Mouse (Mus musculus): ENCODE data around the gene Pigh. TPM values are rescaled to one million over a fixed set of nuclear protein-coding genes. Genes with fewer than 3 reads are reported as not detected.

The Pigh gene
- polyA plus RNA-seq, 1 experiment: 47.7 TPM

GRCm38 (mm10) chr12:79067526-79067925, 21.9 kb downstream of the Pigh start:
- no peak for DNase-seq (ENCODE audit: low spot score)

DNA sequence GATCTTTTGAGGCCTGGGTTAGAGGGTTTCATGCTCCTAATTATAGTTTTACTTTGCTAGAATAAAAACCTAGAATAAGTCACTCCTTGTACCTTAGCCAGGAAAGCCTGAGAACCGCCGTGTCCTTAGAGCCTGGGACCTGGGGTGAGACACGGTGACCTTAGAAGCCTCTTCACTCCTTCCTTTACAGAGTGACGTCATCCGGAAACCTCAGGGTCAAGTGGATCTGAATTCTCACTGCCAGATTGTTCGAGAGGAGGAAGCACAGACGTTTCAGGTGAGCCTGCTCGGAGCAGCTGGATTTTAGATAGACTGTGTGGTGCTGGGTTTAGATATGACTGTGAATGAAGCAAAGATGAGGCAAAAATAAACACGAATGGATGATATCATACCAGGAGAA, 23.0 kb downstream of the Pigh start:
- DNase-seq (ENCODE audit: low spot score): no peak

DNA sequence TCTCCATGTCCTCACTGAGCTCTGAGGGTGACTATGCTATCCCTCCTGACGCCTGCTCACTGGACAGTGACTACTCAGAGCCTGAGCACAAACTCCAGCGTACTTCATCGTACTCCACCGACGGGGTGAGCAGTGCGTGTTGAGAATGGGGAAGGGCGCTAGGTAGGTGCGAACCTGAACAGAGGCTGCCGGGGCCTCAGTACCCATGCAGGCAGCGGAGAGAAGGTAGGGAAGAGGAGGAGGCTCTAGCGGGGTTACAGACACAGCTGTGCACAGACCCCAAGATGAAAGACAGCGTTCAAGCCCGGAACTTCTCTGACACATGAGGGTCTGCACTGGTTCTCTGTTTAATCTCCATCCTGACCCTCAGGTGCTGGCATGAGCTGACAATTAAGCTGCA, 25.0 kb downstream of the Pigh start:
- no peak for DNase-seq (ENCODE audit: low spot score)

DNA sequence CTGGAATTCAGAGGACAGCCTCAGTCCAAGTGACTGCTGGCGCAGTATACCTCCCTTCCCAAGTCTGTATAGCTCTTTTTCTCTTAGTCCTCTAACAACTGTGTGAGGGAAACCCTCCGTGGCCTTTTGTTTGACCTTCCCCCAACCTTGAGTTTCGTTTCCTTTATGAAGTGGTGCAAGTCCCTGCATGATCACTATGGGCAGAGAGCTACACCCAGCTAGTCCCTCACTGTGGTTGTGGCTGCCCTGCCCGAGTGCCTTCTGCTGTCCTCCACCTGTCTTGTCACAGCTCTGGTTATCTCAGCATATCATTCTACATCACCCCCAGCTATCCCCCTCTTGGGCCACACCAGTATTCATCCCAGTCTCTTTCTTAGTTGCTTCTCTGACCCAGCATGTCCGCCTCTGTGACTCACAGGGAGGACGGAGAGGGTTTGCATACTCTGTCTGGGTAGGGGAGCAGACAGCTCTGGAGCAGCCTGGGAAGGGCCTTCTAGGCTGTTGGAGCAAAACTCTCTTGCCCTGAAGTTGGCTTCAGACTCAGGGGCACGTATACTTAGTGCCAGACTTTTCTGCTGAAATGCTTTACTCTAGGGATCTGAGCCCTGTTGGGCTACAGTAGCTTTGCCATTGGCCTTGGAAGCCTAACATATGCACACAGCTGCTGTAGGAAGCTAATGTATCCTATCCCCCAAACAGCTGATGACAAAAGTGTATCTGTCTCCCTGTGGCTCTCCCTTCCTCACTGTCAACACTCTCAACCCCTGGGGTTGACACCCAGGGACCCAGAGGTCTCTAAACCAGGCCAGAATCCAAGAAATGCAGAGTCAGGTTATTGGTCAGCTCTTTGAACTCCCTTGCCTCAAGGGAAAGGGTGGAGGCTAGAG, 28.4 kb downstream of the Pigh start:
- DNase-seq (ENCODE audit: low spot score): no peak

GRCm38 (mm10) chr12:79060134-79060533, 29.3 kb downstream of the Pigh start:
- no peak for DNase-seq (ENCODE audit: low spot score)

- DNase-seq (ENCODE audit: low spot score): no peak
Observed at GRCm38 (mm10) chr12:79059573-79059972, 29.9 kb downstream of the Pigh start.

DNA sequence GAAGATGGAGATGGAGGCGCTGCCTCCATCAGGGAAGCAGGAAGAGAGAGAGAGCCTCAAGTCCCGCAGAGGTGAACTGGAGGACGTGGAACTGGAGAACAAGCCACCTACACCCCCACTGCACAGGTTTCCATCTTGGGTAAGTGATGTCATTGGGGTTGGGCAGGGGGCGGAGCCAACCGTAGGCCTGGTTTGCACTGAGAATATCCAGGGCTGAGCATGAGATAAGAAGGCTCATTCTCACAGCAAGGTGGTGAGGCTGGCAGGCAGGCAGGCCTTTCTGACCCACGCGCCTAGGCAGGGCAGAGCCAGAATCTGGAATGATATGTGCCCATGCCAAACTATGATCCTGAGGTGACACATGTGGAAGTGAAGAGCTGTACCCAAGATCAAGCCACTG, 34.2 kb downstream of the Pigh start:
- DNase-seq (ENCODE audit: low spot score): no peak

DNA sequence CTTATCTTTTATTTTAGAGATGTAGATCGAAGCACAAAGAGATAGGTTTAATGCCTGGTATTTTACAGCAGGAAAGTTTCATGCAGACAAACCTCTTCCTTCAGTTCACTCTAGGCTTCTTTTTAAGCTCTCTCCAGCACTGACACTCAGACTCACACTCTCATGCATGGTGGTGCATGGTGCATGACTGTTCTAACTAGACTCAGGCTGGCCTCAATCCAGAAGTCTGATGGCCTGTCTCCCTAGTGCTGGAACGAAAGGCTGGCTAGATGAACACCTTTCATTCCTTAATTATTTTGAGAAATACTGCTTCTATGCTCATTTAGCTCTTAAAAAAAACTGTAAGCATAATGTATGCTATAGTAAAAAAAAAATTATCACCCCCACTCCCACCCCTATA, 37.4 kb downstream of the Pigh start:
- no peak for DNase-seq (ENCODE audit: low spot score)

- no peak for DNase-seq (ENCODE audit: low spot score)
Observed at GRCm38 (mm10) chr12:79050545-79051212, 38.8 kb downstream of the Pigh start.

DNA sequence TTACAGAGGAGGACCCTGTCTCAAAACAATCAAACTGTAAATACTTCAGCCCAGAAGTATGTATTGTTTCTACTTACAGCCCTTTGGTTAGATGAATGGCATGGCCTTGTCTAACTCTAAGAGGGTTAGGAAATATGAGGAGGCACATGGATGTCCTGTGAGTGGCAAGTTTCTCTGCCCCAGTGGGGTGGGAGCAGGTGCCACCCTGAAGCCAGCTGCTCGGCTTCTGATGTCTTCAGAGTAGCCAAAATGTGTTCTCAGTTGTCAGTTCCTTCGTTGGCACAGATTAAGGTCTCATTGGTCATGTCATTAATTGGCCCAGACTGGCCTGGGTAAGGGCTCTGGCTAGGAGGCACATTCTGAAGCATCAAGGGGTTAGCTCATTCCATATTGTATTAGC, 39.6 kb downstream of the Pigh start:
- no peak for DNase-seq (ENCODE audit: low spot score)

DNA sequence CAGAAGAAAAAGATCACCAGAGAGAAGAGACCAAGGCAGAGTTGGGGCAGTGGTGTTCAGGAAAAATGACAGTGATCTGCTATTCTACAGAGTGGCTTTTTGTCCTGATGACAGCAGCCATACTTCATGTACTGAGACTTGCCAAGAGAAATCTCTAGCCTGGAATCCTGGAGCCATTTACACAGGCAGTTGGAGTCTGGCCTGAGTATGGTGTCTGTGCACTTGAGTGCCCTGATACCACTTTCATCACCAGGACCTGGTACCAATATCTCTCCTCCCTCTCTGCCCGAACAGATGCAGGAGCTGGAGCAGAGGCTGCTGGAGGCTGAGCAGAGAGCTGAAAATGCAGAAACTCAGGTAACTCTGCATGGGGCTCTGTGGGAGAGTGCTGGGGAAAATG, 40.6 kb downstream of the Pigh start:
- no peak for DNase-seq (ENCODE audit: low spot score)

GRCm38 (mm10) chr12:79047203-79047602, 42.2 kb downstream of the Pigh start:
- no peak for DNase-seq (ENCODE audit: low spot score)

GRCm38 (mm10) chr12:79046171-79046570, 43.3 kb downstream of the Pigh start:
- no peak for DNase-seq (ENCODE audit: low spot score)

DNA sequence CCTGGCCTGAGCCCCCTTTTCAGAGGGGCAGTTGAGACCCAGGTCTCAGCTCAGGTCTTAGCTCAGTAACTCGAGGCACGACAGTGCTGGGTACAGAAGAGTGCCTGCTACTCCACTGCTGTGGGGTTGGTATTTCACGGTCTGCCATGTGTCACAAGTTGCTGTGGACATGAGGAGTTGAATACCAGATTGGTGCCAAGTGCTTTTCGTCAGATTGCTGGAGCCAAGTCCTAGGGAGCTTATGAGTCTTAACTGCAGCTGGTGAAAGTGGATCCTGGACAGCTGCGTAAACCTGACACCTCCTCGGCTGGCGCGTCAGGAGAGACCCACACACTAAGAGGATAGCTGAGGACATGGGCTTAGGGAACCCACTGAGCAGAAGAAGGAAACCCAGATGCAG, 44.8 kb downstream of the Pigh start:
- no peak for DNase-seq (ENCODE audit: low spot score)

DNA sequence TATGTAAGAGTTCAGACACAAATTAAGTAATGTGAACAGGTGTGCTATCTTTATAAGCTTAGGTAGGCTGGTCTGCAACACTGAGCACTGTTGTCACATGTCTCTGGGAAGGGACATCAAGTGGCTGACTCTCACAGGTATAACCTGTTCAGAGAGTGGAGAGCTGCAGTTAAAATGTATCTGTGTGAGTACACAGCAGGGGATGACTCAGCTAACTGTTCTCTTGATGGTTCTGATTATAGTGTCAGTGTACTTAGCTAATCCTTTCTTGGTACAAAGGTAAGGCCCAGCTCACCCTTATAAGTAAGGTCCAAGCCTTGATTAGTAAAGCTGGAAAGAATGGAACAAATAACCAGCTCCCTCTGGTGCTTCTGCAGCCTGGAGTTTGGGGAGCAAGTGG, 48.0 kb downstream of the Pigh start:
- DNase-seq (ENCODE audit: low spot score): no peak

GRCm38 (mm10) chr12:79040201-79040827, 49.1 kb downstream of the Pigh start:
- DNase-seq (ENCODE audit: low spot score): no peak

DNA sequence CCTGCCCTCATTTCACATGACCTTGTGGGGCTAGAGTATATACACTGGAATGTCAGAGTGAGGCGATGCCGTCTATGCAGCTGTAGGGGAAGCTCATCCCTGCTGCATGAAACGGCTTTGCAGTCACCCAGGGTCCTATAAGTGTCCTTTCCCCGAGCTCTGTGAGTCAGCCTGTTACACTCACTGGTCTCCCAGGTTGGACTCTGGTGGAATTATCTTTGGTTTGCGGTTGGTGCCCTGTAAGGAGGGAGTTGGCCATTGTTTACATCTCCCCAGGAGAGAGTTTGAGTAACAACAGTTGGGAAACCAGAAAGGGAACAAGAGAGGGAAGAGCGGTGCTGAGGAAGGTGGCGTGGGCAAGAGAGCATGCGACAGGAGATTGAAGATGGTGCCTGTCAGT, 49.7 kb downstream of the Pigh start:
- no peak for DNase-seq (ENCODE audit: low spot score)

GRCm38 (mm10) chr12:79035349-79035748, 54.1 kb downstream of the Pigh start:
- DNase-seq (ENCODE audit: low spot score): no peak

GRCm38 (mm10) chr12:79034331-79034730, 55.1 kb downstream of the Pigh start:
- no peak for DNase-seq (ENCODE audit: low spot score)

Data from urinary bladder, adult 2 months (tissue).